Mouse (Mus musculus) heart, adult 2 months (tissue): ENCODE measurements at regions not wholly inside any gene's neighbourhood (a gene's known extent, or its start where the extent isn't known, plus 50 kb on each side); places are given as distances from the start of the nearest gene placed in this dataset.

Experiments used
- CTCF ChIP-seq: fragments of 200-600 bp; IDR thresholded peaks from 2 replicates; pipeline ENCODE4 v1.8.1; 2022; ENCODE audit warnings: antibody characterized with exemption, mild to moderate bottlenecking, moderate library complexity
- POLR2A ChIP-seq: fragments of 200-500 bp; IDR thresholded peaks from 2 replicates; pipeline ENCODE4 v1.6.1; 2011; ENCODE audit warnings: mild to moderate bottlenecking, low read depth, low read length, control low read depth; ENCODE audit not compliant: insufficient read depth

GRCm38 (mm10) chr9:94200892-94201291, 337.0 kb downstream of the 1190002N15Rik start:
- TF ChIP-seq CTCF (no peak), POLR2A (no peak)
